Mouse (Mus musculus): ENCODE measurements around the gene Serp2. TPM values are rescaled to one million over a fixed set of nuclear protein-coding genes. Genes with fewer than 3 reads are reported as not detected.
A peak's percentile ranks its signal among the peaks of the same experiment; 100 is the strongest.

Gene Serp2
- total RNA-seq (2014; rRNA removed) (0.37 TPM in 1 of 2 replicates, not detected in the other), polyA plus RNA-seq (2012; rRNA removed) (not detected in 2 replicates)

- Histone ChIP-seq H3K4me3 (ENCODE audit: insufficient read depth, low read depth, low read length) (peak within 1 kb of the TSS; percentile 53), H3K27ac (replicated peaks; ENCODE audit: insufficient read depth, low read depth, low read length) (no peak within 1 kb of the TSS), H3K79me2 (ENCODE audit: control insufficient read depth, insufficient read depth, low read length) (no peaks in the 10 kb centered on the region), H3K36me3 (ENCODE audit: control insufficient read depth, insufficient read depth, low read length) (no peaks in the 10 kb centered on the region), H3K9ac (ENCODE audit: low read depth, low read length) (peak within 1 kb of the TSS; percentile 53), H3K4me1 (ENCODE audit: control insufficient read depth, insufficient read depth, low read length) (no peaks in the 10 kb centered on the region), H3K27me3 (ENCODE audit: control insufficient read depth, insufficient read depth, low read length) (no peaks in the 10 kb centered on the region)
- WGBS = 10% methylated on average over 17 of the region's 17 CpGs
- no peak for DNase-seq (ENCODE audit: extremely low read depth, low read depth, low spot score)
- TF ChIP-seq CTCF (IDR thresholded peaks at IDR 0.05; ENCODE audit: low read depth, low read length) (no peak), POLR2A (IDR thresholded peaks at IDR 0.05; ENCODE audit: extremely low read depth, insufficient read depth, low read length) (no peak)
These were observed at the start of gene Serp2 for GRCm38 (mm10) chr14:76556852-76557208. Gene Serp2 (minus strand): TSS chr14:76556889.

GRCm38 (mm10) chr14:76605931-76606534 lies 49.3 kb upstream of the Serp2 start:
- no peak for DNase-seq (ENCODE audit: extremely low read depth, low read depth, low spot score)
- TF ChIP-seq CTCF (IDR thresholded peaks at IDR 0.05; ENCODE audit: low read depth, low read length) (no peak), POLR2A (IDR thresholded peaks at IDR 0.05; ENCODE audit: extremely low read depth, insufficient read depth, low read length) (no peak)
- no peaks in the 10 kb centered on the region for H3K79me2 ChIP-seq (ENCODE audit: control insufficient read depth, insufficient read depth, low read length)
- H3K4me1 ChIP-seq (ENCODE audit: control insufficient read depth, insufficient read depth, low read length) = no peaks in the 10 kb centered on the region
- no peak overlapping the region for H3K27ac ChIP-seq (replicated peaks; ENCODE audit: insufficient read depth, low read depth, low read length)
- no peaks in the 10 kb centered on the region for H3K27me3 ChIP-seq (ENCODE audit: control insufficient read depth, insufficient read depth, low read length)
- WGBS = 93% methylated on average over 13 of the region's 13 CpGs
- no peaks in the 10 kb centered on the region for H3K36me3 ChIP-seq (ENCODE audit: control insufficient read depth, insufficient read depth, low read length)
- H3K4me3 ChIP-seq (ENCODE audit: insufficient read depth, low read depth, low read length) = no peak overlapping the region
- H3K9ac ChIP-seq (ENCODE audit: low read depth, low read length) = no peak overlapping the region

GRCm38 (mm10) chr14:76604012-76604411 lies 47.3 kb upstream of the Serp2 start:
- 84% methylated on average over 6 of the region's 6 CpGs for WGBS
- H3K4me1 ChIP-seq (ENCODE audit: control insufficient read depth, insufficient read depth, low read length) = no peaks in the 10 kb centered on the region
- no peaks in the 10 kb centered on the region for H3K36me3 ChIP-seq (ENCODE audit: control insufficient read depth, insufficient read depth, low read length)
- H3K27me3 ChIP-seq (ENCODE audit: control insufficient read depth, insufficient read depth, low read length) = no peaks in the 10 kb centered on the region
- no peak overlapping the region for H3K9ac ChIP-seq (ENCODE audit: low read depth, low read length)
- TF ChIP-seq POLR2A (IDR thresholded peaks at IDR 0.05; ENCODE audit: extremely low read depth, insufficient read depth, low read length) (no peak), CTCF (IDR thresholded peaks at IDR 0.05; ENCODE audit: low read depth, low read length) (no peak)
- no peak for DNase-seq (ENCODE audit: extremely low read depth, low read depth, low spot score)
- H3K4me3 ChIP-seq (ENCODE audit: insufficient read depth, low read depth, low read length) = no peak overlapping the region
- no peak overlapping the region for H3K27ac ChIP-seq (replicated peaks; ENCODE audit: insufficient read depth, low read depth, low read length)
- no peaks in the 10 kb centered on the region for H3K79me2 ChIP-seq (ENCODE audit: control insufficient read depth, insufficient read depth, low read length)

- no peak overlapping the region for H3K9ac ChIP-seq (ENCODE audit: low read depth, low read length)
- no peaks in the 10 kb centered on the region for H3K36me3 ChIP-seq (ENCODE audit: control insufficient read depth, insufficient read depth, low read length)
- peaks cover 4% of the 10 kb centered on the region for H3K4me1 ChIP-seq (ENCODE audit: control insufficient read depth, insufficient read depth, low read length)
- H3K79me2 ChIP-seq (ENCODE audit: control insufficient read depth, insufficient read depth, low read length) = no peaks in the 10 kb centered on the region
- no peak overlapping the region for H3K4me3 ChIP-seq (ENCODE audit: insufficient read depth, low read depth, low read length)
- TF ChIP-seq CTCF (IDR thresholded peaks at IDR 0.05; ENCODE audit: low read depth, low read length) (no peak), POLR2A (IDR thresholded peaks at IDR 0.05; ENCODE audit: extremely low read depth, insufficient read depth, low read length) (no peak)
- WGBS = 71% methylated on average over 4 of the region's 4 CpGs
- H3K27me3 ChIP-seq (ENCODE audit: control insufficient read depth, insufficient read depth, low read length) = no peaks in the 10 kb centered on the region
- no peak overlapping the region for H3K27ac ChIP-seq (replicated peaks; ENCODE audit: insufficient read depth, low read depth, low read length)
- no peak for DNase-seq (ENCODE audit: extremely low read depth, low read depth, low spot score)
These were observed 45.0 kb upstream of the Serp2 start for GRCm38 (mm10) chr14:76601654-76602053.

- no peak for DNase-seq (ENCODE audit: extremely low read depth, low read depth, low spot score)
- Histone ChIP-seq H3K9ac (ENCODE audit: low read depth, low read length) (no peak overlapping the region), H3K4me3 (ENCODE audit: insufficient read depth, low read depth, low read length) (no peak overlapping the region), H3K4me1 (ENCODE audit: control insufficient read depth, insufficient read depth, low read length) (peaks cover 4% of the 10 kb centered on the region), H3K36me3 (ENCODE audit: control insufficient read depth, insufficient read depth, low read length) (no peaks in the 10 kb centered on the region), H3K27me3 (ENCODE audit: control insufficient read depth, insufficient read depth, low read length) (no peaks in the 10 kb centered on the region), H3K79me2 (ENCODE audit: control insufficient read depth, insufficient read depth, low read length) (no peaks in the 10 kb centered on the region), H3K27ac (replicated peaks; ENCODE audit: insufficient read depth, low read depth, low read length) (no peak overlapping the region)
- no peak for TF ChIP-seq POLR2A (IDR thresholded peaks at IDR 0.05; ENCODE audit: extremely low read depth, insufficient read depth, low read length)
- no peak for TF ChIP-seq CTCF (IDR thresholded peaks at IDR 0.05; ENCODE audit: low read depth, low read length)
- 92% methylated on average over 3 of the region's 3 CpGs for WGBS
These were observed 43.7 kb upstream of the Serp2 start for GRCm38 (mm10) chr14:76600391-76600790.

- no peaks in the 10 kb centered on the region for H3K27me3 ChIP-seq (ENCODE audit: control insufficient read depth, insufficient read depth, low read length)
- WGBS = 67% methylated on average over 4 of the region's 4 CpGs
- no peak for TF ChIP-seq POLR2A (IDR thresholded peaks at IDR 0.05; ENCODE audit: extremely low read depth, insufficient read depth, low read length)
- TF ChIP-seq CTCF (IDR thresholded peaks at IDR 0.05; ENCODE audit: low read depth, low read length) = no peak
- H3K4me3 ChIP-seq (ENCODE audit: insufficient read depth, low read depth, low read length) = no peak overlapping the region
- H3K36me3 ChIP-seq (ENCODE audit: control insufficient read depth, insufficient read depth, low read length) = no peaks in the 10 kb centered on the region
- DNase-seq (ENCODE audit: extremely low read depth, low read depth, low spot score) = no peak
- H3K9ac ChIP-seq (ENCODE audit: low read depth, low read length) = no peak overlapping the region
- peaks cover 4% of the 10 kb centered on the region for H3K4me1 ChIP-seq (ENCODE audit: control insufficient read depth, insufficient read depth, low read length)
- no peak overlapping the region for H3K27ac ChIP-seq (replicated peaks; ENCODE audit: insufficient read depth, low read depth, low read length)
- no peaks in the 10 kb centered on the region for H3K79me2 ChIP-seq (ENCODE audit: control insufficient read depth, insufficient read depth, low read length)
These were observed 43.0 kb upstream of the Serp2 start for GRCm38 (mm10) chr14:76599706-76600105.

Data from liver, adult 2 months (tissue).